ENCODE assay signal across 8 mouse cellular contexts in the genomic region with DNA sequence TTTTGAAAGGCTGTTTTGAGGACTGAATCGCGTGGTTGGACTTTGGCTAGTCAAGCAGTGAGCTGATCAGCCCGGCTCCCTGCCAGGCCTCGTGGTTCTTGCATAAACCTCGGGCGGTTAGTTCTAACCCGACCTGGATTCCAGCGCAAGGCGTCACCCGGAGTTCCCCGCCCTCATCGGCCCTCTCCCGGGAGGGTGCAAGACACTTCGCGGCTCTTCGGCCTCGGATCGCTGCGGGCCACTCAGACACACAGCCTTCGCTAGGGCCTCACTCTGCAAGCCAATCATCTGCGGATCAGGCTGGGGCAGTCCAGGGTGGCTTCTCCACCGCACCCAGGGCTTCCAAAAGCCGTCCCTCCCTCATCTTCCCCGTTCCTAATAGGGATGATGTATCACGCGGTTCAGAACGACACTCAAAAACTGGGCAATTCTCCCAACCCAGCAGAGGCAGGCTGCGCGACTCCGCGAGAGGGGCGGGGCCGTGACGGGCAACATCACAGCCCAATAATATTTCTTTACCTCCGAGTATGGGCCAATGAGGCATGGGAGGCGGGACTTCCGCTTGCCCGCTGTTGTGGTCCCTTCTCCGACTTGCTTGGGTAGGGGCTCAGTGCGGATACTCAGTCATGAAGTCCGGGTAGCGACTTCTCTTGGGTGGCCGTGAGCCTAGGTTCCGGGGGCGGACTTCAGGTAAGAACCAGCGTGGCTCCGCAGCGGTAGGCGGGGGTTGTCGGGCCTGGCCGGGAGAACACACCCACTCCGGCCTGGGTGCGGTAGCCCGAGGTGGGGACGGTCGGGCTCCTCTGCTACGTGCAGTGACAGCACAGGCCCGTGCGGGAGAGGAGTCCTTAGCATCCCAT. TPM values are rescaled to one million over a fixed set of nuclear protein-coding genes. Genes with fewer than 3 reads are reported as not detected.
DNase-seq lines count a peak whose midpoint lies in the region; ATAC-seq and TF ChIP-seq lines count a peak whose summit lies in the region.

A gene (plus strand): TSS at position 552 of the 860 bp plus-strand sequence.

- peak within 1 kb of the TSS; percentile 92 for H3K9ac ChIP-seq in forebrain, embryonic 16.5 days (replicated peaks; ENCODE audit: low read depth, low read length)
- peak within 1 kb of the TSS; percentile 77 for H3K9ac ChIP-seq in lung, embryonic 14.5 days

- no peaks in the 10 kb centered on the region for H3K9me3 ChIP-seq in G1E (replicated peaks)
- H3K9me3 ChIP-seq in forebrain, embryonic 16.5 days (ENCODE audit: control insufficient read depth, low read length): no peaks in the 10 kb centered on the region
- no peaks in the 10 kb centered on the region for H3K9me3 ChIP-seq in lung, embryonic 14.5 days (ENCODE audit: low read depth, low read length)

- no peaks in the 10 kb centered on the region for H3K36me3 ChIP-seq in G1E (replicated peaks)
- no peaks in the 10 kb centered on the region for H3K36me3 ChIP-seq in forebrain, embryonic 16.5 days (ENCODE audit: control insufficient read depth, insufficient read depth)
- no peaks in the 10 kb centered on the region for H3K36me3 ChIP-seq in lung, embryonic 14.5 days (ENCODE audit: insufficient read depth)
- no peaks in the 10 kb centered on the region for H3K36me3 ChIP-seq in thymus, adult 2 months (ENCODE audit: control insufficient read depth, insufficient read depth, low read length)

- H3K27ac ChIP-seq in forebrain, embryonic 16.5 days (ENCODE audit: low read length): peak within 1 kb of the TSS; percentile 97
- H3K27ac ChIP-seq in layer of hippocampus, adult 2 months: peak within 1 kb of the TSS; percentile 98
- peak within 1 kb of the TSS; percentile 95 for H3K27ac ChIP-seq in lung, embryonic 14.5 days (ENCODE audit: low read depth)
- peak within 1 kb of the TSS; percentile 65 for H3K27ac ChIP-seq in olfactory bulb, adult 2 months (ENCODE audit: insufficient read depth, low read depth, low read length)
- H3K27ac ChIP-seq in thymus, adult 2 months (ENCODE audit: control insufficient read depth, insufficient read depth, low read length): peak within 1 kb of the TSS; percentile 33; the same call in 1 of the 2 replicates

- intact Hi-C loops in heart, postnatal 36 days (cut with DNase I): loop anchor here (2.0 to 10.0 kb wide), 3 partner anchors 111 to 471 kb away; no protein-coding TSS in a partner anchor

- ATAC-seq in G1E (ENCODE audit: extremely low read depth, insufficient number of reproducible peaks, low FRiP score, poor library complexity, severe bottlenecking): peak; percentile 98
- peak; percentile 100 for ATAC-seq in forebrain, embryonic 16.5 days
- peak; percentile 99 for ATAC-seq in lung, embryonic 14.5 days (ENCODE audit: insufficient read depth)

- no peaks in the 10 kb centered on the region for H3K27me3 ChIP-seq in G1E (ENCODE audit: insufficient read depth, low read length)
- H3K27me3 ChIP-seq in forebrain, embryonic 16.5 days (replicated peaks; ENCODE audit: control insufficient read depth, insufficient read depth, low read length): no peaks in the 10 kb centered on the region
- H3K27me3 ChIP-seq in lung, embryonic 14.5 days (ENCODE audit: insufficient read depth, low read length): no peaks in the 10 kb centered on the region
- no peaks in the 10 kb centered on the region for H3K27me3 ChIP-seq in thymus, adult 2 months (ENCODE audit: control insufficient read depth, insufficient read depth, low read length)

- no peak for TF ChIP-seq CTCF in G1E (IDR thresholded peaks at IDR 0.05; ENCODE audit: low read depth, low read length)
- TF ChIP-seq CTCF in layer of hippocampus, adult 2 months (conservative IDR thresholded peaks at IDR 0.05): no peak
- no peak for TF ChIP-seq CTCF in lung, embryonic 14.5 days (IDR thresholded peaks at IDR 0.05; ENCODE audit: low read depth)
- TF ChIP-seq CTCF in olfactory bulb, adult 2 months (IDR thresholded peaks at IDR 0.05; ENCODE audit: insufficient read depth, low read depth, low read length): no peak
- TF ChIP-seq CTCF in thymus, adult 2 months (IDR thresholded peaks at IDR 0.05; ENCODE audit: borderline replicate concordance, control insufficient read depth, extremely low read depth, insufficient read depth, low read length, poor library complexity): peak; percentile 40; the same call in 1 of the 2 replicates

- under 1% methylated on average over 59 of the region's 59 CpGs for WGBS in forebrain, embryonic 16.5 days
- under 1% methylated on average over 59 of the region's 59 CpGs for WGBS in lung, embryonic 14.5 days
- WGBS in olfactory bulb, adult 2 months: under 1% methylated on average over 59 of the region's 59 CpGs
- WGBS in thymus, adult 2 months: under 1% methylated on average over 59 of the region's 59 CpGs

- H3K4me2 ChIP-seq in forebrain, embryonic 16.5 days (ENCODE audit: low read length): peak within 1 kb of the TSS; percentile 79
- peak within 1 kb of the TSS; percentile 81 for H3K4me2 ChIP-seq in lung, embryonic 14.5 days

- peak; percentile 86 for DNase-seq in G1E (ENCODE audit: low spot score)
- peak; percentile 97 for DNase-seq in cerebellum, adult 18-20 months
- peak; percentile 97 to 98 for DNase-seq in heart, postnatal 36 days
- DNase-seq in layer of hippocampus, adult 2 months (ENCODE audit: low spot score in 2 of 2): peak; percentile 98
- peak; percentile 98 for DNase-seq in lung, embryonic 14.5 days
- DNase-seq in thymus, adult 2 months: peak; percentile 96

- peaks cover 14% of the 10 kb centered on the region for H3K4me1 ChIP-seq in G1E (ENCODE audit: insufficient read depth, low read depth, low read length)
- H3K4me1 ChIP-seq in forebrain, embryonic 16.5 days (replicated peaks; ENCODE audit: control insufficient read depth, insufficient read depth, low read length): peaks cover 19% of the 10 kb centered on the region
- H3K4me1 ChIP-seq in lung, embryonic 14.5 days (ENCODE audit: insufficient read depth): peaks cover 6% of the 10 kb centered on the region; the same call in 1 of the 2 replicates
- H3K4me1 ChIP-seq in olfactory bulb, adult 2 months (ENCODE audit: control insufficient read depth, insufficient read depth, low read length): no peaks in the 10 kb centered on the region
- no peaks in the 10 kb centered on the region; the same call in 1 of the 2 replicates for H3K4me1 ChIP-seq in thymus, adult 2 months (replicated peaks; ENCODE audit: control insufficient read depth, insufficient read depth, low read length)

- TF ChIP-seq POLR2A in olfactory bulb, adult 2 months (IDR thresholded peaks at IDR 0.05; ENCODE audit: insufficient read depth, low read depth, low read length): no peak
- peak; percentile 51; the same call in 1 of the 2 replicates for TF ChIP-seq POLR2A in thymus, adult 2 months (IDR thresholded peaks at IDR 0.05; ENCODE audit: control insufficient read depth, extremely low read depth, insufficient read depth, low read length, poor library complexity)

- peak within 1 kb of the TSS; percentile 90 for H3K4me3 ChIP-seq in G1E (ENCODE audit: low read depth, low read length)
- H3K4me3 ChIP-seq in forebrain, embryonic 16.5 days (replicated peaks; ENCODE audit: low read length): peak within 1 kb of the TSS; percentile 99
- peak within 1 kb of the TSS; percentile 73 for H3K4me3 ChIP-seq in layer of hippocampus, adult 2 months
- peak within 1 kb of the TSS; percentile 80 for H3K4me3 ChIP-seq in lung, embryonic 14.5 days (ENCODE audit: low read depth, low read length)
- H3K4me3 ChIP-seq in olfactory bulb, adult 2 months (ENCODE audit: insufficient read depth, low read depth, low read length): peak within 1 kb of the TSS; percentile 92
- peak within 1 kb of the TSS; percentile 88 for H3K4me3 ChIP-seq in thymus, adult 2 months (ENCODE audit: control insufficient read depth, insufficient read depth, low read length)

RNA-seq across cellular contexts. Expression of the gene that starts here (rescaled TPM):
- total RNA-seq in G1E (2014; fragmentation: Nextera tagmentation): 23.7 and 30.1 TPM in 2 replicates
- total RNA-seq in G1E (2017): 16.8 and 19.6 TPM in 2 replicates
- 0.09 and 0.21 TPM in 2 replicates for polyA plus RNA-seq in G1E (2012)
- polyA plus RNA-seq in forebrain, embryonic 16.5 days (2015; fragmentation: Nextera tagmentation; extraction: Ambion mirVana): 90.1 and 94.1 TPM in 2 replicates
- total RNA-seq in heart, postnatal 36 days (2021): 10 to 100 TPM; 68.1 to 77.6 TPM
- total RNA-seq in layer of hippocampus, adult 2 months (2021): 10 to 100 TPM; 85.5 to 85.9 TPM
- 62.2 and 67.2 TPM in 2 replicates for polyA plus RNA-seq in lung, embryonic 14.5 days (2014; fragmentation: Nextera tagmentation; extraction: Ambion mirVana)
- polyA plus RNA-seq in olfactory bulb, adult 2 months (2012; ENCODE audit: insufficient read depth, insufficient read length, low replicate concordance, missing spikeins): 403 TPM in 1 of 2 replicates, not detected in the other
- 27.9 and 35.1 TPM in 2 replicates for polyA plus RNA-seq in thymus, adult 2 months (2012; rRNA removed)

Comparison
In these comparisons a context has a peak if more than half of its experiments do, and no peak if none do; other contexts are left out.
1. Peak in every context shown above with its lines: DNase-seq, ATAC-seq, H3K4me3 ChIP-seq and H3K27ac ChIP-seq.
2. H3K27ac ChIP-seq: peak in every context shown above with its lines; median percentile 98 in layer of hippocampus, adult 2 months; 97 in forebrain, embryonic 16.5 days; 95 in lung, embryonic 14.5 days; 65 in olfactory bulb, adult 2 months; 33 in thymus, adult 2 months.